Mouse (Mus musculus): ENCODE measurements around the gene Agbl2.
"Not testable (repeated sequence)": the region's sequence is repeated elsewhere in the genome, so short reads cannot be mapped to it uniquely, and the experiment has no call there.

The Agbl2 gene

DNA sequence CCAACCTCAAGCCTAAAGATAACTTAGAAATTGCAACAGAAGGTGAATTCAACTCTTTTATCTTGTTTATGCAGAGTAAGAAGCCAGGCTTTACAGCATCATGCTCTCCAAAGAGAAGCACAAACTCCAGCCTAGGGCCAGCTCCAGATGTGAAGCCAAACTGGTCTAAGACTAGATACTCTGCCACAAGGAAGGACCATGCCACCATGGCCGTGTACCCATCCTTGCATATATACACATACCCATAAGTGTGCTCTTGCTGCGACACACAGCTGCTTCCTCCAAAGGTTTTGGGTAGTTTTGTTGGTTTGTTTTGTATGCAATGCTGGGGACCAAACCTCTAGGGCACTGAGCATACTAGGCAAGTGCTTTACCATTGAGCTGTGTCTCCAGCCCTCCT, 32.7 kb downstream of the Agbl2 start:
- in situ Hi-C loops (cut with MboI), result no loop called here

DNA sequence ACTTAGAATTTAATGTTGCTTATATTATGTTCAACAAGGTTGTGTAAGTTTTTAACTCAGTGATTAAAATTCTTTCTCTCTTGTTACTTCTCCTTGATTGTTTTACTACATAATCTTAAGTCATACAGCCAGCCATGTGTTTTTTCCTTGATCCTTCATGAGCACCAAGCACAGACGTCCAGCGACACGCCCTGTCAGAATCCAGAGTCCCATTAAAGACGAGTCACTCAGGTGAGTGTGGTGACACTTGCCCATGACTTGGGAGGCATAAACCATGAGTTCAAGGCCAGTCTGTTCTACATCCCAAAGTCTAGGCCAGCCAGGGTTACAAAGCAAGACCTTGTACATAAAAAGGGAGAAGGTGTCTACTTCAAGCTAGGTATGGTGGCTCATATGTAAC, 33.6 kb downstream of the Agbl2 start:
- in situ Hi-C loops (cut with MboI), result no loop called here

DNA sequence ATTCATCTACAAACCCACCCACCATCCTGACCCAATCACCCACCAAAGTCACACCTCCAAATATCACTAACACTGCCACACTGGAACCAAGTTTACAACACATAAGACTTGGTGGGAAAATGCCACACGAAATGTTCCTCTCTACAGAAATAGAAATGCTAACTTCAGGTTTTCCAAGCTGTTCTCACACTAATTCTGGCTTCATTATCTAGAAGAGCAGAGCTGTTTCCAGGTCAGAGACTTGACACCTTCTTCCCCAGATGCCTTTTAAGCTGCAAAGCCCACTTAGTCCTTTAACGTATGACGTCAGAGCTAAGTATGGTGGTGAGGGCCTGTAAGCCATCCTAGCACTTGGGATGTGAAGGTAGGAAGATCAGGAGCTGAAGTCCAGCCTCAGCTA, 36.2 kb downstream of the Agbl2 start:
- in situ Hi-C loops (cut with MboI), result no loop called here

DNA sequence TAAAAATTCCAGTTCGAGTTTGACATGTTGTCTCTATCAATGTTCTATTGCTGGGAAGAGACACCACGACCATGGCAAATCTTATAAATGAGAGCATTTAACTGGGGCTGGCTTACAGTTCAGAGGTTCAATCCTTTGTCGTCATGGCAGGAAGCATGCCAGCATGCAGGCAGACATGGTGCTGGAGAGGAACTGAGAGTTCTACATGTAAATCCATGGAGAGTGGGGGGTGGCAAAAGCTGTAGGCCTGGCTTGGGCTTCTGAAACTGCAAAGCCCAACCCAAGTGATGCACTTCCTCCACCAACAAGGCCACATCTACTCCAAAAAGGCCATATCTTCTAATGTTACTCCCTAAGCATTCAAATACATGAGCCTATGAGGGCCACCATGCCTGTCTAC, 38.4 kb downstream of the Agbl2 start:
- in situ Hi-C loops (cut with MboI), result no loop called here

DNA sequence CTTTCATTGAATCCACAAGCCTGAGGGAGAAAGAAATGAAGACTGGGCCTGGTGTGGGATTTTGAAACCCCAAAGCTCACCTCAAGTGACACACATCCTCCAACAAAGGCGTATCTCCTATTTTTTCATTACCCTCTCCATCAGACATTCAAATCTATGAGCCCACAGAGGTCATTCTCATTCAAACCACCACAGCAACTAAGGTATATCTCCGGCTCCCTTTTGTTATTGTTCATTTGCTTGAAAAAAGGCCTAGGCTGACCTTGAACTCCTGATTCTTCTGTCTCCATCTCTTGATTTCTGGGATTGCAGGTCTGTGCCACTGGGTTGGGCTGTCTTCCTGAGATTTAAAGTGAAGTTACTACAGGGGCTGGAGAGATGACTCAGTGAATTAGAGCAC, 40.5 kb downstream of the Agbl2 start:
- in situ Hi-C loops (cut with MboI), result no loop called here

DNA sequence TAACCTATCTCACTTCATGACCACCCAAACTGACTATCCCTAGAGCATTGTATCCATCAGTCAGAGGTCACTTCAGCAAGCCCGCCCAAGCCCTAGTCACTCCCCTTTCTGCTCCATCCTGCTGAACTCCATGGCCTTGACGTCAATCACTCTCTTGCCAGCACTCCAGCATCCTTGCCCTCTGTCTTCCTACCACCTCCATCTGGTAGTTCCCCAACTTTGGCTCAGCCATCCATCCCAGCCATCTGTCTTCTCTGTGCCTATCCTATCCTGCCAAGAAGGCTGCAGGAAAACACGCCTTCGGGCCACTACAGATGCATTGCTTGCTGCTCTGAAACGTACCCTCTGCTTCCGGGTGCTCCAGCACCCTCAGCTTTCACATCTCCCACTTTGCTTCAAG, 41.3 kb downstream of the Agbl2 start:
- in situ Hi-C loops (cut with MboI), result no loop called here

DNA sequence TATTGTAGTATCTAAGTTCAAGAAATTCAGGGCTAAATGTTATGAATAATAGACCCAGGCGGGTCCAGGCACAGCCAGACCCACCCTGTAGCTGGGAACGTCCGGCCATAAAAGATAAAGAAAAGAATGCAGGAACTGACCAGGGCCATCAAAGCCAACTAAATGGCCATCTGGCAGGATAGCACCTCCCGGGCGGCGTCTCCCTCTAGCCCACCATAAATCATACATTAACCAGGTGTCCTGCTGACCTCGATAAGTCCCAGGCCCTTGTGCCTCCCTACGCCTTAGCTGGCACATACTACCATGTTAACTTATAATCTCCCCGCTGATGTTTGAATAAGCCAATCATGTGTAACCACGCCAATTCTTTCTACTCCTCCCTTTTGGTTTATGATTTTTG, 42.0 kb downstream of the Agbl2 start:
- in situ Hi-C loops (cut with MboI), result not testable (repeated sequence)

DNA sequence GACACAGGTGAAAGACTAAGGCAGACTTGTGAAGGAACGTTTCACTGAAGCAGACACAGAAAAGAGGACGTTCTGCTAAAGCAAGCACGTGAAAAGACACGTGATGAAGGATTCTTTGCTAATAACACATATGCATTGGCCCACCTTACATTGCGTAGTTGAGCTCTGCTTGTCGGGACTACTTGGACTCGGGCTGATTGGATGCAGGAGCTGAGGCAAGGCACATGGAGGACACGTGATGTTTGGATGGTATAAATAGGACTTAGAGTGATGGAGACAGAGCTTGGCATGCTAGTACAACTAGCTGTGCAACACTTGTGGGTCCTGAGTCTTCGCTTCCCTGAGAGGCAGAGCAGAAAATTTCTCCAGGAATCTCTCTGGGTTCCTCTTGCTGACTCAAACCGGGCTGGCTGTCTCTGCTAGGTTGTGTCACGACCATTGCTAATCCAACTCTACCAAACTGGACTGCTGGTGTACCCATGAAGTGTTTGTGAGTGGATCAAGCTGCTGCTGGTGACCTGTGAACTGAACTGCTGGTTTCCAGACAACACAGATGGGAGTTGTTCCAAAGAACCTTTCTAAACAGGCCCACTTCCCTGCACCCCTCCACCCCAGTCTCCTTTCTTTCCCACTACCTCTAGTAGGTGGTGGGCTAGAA, 43.1 kb downstream of the Agbl2 start:
- in situ Hi-C loops (cut with MboI), result no loop called here

DNA sequence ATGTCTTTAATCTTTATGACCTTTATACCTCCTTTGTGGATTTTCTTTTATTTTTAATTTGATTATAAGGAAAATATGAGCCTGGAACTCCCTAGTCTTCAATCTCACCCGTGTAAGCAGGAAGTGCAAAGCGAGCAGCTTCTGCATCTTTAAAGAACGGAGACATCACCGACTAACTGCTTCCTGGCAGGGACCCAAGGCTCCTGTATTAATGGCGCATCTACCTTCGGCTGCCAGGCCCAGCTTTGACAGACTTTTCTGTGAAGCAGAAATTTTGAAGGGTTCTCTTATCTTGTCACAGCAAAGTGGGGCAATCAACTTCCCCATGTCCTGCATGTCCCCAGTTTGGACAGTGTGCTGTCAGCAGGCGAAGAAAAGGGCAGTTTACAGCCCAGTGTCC, 46.2 kb downstream of the Agbl2 start:
- in situ Hi-C loops (cut with MboI), result no loop called here

DNA sequence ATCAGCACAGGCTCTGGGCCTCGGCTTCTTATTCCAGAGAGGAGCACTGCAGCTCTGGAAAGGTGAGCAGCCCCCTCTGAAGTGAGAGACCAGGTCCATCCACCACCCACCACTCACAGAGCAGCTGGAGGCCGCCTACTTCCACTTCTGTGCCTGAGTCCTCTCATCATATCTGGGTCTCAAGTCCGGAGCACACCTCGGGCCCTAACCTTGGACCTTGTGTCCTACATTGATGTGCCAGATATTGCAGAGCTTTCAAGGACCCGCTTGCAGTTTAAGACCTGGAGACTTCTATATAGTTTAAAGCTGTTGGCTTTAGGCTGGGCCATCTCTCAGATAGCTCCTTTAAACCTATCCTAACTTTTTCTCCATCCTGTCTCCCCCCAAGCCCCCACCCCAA, 51.0 kb downstream of the Agbl2 start:
- in situ Hi-C loops (cut with MboI), result no loop called here

DNA sequence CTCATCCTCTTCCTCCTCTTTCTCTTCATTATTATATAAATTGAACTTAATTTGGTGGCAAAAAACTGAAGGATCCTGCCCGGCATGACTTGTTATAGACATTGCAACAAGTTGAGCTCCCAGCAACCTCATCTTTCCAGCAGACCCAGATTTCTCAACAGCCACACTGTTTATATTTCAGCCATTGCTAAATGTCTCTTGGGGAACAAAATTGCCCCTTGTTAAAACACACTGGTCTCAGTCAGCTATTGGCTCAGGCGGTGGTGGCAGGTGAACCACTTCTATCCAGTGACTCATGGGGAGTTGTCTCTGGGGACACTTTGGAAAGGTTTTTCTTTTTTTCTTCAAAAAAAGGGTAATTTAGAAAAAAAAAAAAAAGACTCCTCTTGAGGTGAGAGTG, 56.1 kb downstream of the Agbl2 start:
- in situ Hi-C loops (cut with MboI), result no loop called here

DNA sequence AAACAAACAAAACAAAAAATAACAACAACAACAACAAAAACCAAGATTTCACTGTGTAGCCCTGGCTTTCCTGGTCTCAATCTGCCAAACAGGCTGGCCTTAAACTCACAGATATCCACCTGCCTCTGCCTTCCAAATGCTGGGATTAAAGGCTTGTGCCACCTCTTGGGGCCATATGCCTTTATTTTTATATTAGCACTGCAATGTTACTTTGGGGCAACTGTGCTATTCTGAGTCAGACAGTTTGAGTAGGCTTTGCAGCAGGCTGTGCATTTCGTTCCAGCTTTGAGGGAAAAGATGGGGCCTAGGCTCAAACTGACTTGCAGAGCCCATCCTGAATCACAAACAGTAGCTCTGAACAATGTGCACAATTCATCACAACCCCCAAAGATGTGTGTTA, 61.1 kb downstream of the Agbl2 start:
- in situ Hi-C loops (cut with MboI), result no loop called here

DNA sequence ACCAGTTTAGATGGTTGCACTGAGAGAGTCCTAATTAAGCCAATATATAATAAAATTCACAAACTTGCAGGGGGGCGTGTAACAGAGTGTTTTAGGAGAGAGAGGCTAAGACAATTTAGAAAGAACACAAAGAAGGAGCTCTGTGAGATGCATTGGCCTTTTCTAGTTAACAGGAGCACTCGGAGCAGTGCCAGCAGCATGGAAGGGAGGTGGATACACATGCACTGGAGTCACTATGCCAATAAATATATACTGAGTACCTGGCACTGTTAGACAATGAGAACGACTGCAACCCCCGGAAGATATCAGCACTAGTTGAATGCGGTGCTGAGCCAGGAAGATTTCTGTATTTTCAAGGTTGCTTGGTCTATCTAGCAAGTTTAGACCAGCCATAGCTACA, 61.7 kb downstream of the Agbl2 start:
- in situ Hi-C loops (cut with MboI), result no loop called here

DNA sequence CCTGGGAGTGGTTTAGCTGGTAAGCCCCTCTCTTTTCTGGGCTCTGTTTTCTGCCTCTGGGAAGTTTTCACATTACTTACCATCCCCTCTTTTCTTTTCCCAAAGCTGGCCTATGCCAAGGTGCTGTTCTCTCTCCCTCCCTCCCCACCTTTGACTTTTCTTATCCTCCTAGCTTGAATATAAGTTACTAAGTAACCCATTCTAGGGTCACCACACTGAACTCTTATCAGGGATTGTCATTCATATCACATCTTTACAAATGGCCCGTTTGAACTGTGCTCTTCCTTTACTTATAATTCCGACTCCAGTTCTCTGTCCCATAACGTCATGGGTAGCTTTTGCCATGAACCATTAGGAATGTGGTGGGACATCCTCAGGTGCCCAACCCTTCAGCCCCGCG, 62.7 kb downstream of the Agbl2 start:
- in situ Hi-C loops (cut with MboI), result no loop called here

DNA sequence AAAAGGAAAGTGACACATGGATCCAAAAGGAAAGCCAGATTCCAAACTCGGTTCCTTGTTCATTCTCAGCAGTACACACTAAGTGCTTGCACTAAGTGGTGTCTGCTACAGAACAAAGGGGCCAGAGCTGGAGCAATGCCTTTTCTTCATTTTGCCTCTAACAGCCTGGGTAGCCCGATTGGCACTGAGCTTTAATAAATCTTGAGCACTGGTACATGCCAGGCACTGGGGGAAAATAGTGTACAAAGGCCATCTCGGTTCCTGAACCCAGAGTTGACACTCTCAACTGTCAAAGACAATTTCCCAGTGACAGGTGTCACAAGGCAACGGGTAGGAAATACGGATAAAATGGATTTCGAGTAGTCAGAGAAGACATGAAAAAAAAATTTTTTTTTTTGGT, 63.6 kb downstream of the Agbl2 start:
- in situ Hi-C loops (cut with MboI), result no loop called here

DNA sequence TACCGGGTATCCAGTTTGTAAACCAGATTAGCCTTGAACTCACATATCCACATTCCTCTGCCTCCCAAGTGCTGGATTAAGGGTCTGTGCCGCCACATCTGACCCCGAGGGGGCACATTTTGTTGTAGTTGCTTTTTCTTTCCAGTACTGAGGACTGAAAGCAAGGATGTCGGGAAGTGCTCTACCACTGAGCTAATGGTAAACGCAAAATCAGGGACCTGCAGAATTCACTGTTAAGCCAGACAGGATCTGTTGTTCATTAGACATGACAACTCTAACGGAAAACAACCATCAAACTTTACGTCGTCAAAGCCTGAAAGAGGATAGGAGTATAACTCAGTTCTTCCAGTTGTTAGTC, 64.0 kb downstream of the Agbl2 start:
- in situ Hi-C loops (cut with MboI), result no loop called here

DNA sequence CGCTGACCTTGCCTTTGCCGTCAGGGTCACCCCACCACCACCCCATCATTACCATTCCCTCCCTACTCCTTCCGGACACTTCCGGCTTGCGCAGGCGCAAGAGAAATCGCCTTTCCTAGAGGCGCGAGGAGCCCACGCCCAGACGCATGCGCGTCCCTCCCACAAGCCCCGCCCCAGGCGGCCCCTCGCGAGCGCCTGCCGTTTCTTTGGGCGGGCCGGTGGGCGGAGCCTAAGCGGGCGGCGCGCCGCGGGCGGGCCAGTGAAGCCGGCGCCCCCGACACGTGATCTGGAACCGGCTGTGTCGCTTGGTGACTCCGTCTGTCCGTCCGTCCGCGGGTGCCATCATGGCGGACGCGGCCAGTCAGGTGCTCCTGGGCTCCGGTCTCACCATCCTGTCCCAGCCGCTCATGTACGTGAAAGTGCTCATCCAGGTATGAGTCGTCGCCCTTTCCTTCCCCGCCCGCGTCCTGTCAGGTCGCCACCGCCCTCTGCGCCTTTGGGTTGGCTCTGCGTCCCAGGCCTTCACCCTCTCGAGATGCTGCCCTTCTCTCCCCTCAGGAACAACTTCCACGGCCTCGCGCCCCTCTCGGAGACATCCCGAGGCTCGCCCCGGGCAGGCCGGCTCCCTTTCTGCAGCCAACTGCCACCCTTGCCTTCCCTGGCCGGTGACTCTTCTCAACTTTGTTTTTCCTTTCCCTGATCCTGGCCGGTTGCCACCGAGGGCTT, 64.6 kb downstream of the Agbl2 start, which contains the start of gene Mtch2:
Gene Mtch2 (plus strand): TSS at position 201 of the 726 bp plus-strand sequence.
- in situ Hi-C loops (cut with MboI), result no loop called here

DNA sequence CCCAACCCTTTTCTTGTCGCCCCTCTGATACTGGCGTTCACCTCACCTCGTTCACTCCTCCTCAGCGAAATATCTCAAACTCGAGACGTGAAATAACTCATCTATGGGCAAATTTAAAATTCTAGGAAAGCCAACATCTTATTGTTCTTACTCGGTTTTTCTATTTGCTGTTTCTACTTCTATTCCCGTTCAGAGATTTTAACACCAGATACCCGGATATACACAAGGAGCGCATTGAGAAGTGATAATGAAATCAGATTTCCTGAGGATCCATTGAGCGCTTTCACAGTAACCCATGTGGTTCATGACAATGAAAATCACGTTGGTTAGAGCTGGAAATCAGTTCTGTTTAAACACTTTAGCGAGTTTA, 65.1 kb downstream of the Agbl2 start:
- in situ Hi-C loops (cut with MboI), result no loop called here

DNA sequence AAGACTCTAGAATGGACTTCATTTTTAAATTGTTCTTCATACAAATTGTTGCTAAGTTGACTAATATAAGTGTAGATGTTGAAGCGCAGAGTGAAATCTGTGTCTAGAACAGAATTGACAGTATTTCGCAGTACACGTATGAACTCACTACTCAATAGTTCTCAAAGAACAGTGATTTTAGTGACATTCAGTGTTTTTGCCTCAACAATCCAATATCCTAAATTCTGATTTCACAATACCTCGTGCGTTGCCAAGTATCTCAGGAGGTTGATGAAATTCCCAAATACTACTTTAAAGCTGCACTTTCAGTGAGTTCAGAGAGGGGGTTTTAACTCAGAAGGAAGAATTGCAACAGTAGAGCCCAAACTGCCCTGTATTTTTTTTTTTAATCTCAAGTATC, 65.8 kb downstream of the Agbl2 start:
- in situ Hi-C loops (cut with MboI), result no loop called here

DNA sequence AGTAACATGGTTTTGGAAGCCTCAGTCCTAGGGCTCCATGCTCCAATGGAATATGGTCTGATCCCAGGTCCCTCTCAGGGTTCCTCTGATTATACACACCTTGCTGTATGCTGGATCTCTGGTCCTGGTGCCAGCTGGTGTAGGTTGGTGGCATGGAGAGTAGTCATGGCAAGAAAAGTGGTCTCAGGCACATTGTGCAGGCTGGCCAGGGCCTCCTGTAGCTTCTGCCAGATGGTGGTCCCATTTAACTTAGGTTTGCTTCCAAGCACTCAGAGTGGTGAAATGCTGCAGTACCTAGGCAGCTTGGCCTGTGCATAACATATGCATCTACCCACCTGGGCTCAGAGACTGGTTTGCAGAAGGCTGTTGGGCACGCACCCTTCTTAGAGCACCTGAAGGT, 67.9 kb downstream of the Agbl2 start:
- in situ Hi-C loops (cut with MboI), result no loop called here

DNA sequence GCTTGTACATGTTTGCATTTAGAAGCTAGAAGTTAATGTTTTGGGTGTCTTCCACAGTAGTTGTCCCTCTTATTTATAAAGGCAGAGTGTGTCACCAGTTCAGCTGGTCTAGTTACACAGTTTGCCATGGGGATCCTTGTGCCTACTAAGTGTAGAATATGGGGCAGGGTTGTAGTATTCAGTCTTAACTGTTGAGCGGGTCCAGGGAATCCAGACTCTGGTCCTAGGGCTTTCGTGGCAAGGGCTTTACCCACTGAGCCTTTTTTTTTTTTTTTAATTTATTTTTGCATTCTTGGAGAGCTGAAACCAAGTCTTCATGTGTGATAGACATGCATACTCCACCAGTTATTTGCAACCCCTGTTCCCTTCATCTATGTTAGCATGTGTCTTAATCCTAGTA, 79.0 kb downstream of the Agbl2 start:
- in situ Hi-C loops (cut with MboI), result no loop called here

DNA sequence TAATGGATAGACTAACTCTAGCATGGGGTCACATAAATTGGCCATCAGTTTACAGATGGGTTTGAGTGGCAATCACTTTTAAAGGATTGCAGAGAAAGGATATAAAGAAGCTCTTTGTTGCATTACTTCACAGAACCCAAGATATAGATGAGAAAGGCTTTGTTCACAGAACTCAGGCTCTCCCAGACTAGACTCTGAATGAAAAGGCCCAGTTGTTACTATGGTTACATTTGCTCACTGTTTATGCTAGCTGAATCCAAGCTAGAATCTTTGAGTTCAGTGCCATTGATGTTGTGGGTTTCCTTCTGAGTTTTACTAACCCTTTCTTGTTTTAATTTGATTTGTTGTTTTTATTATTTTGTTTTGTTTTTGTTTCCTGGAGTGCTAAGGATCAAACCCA, 81.7 kb downstream of the Agbl2 start:
- in situ Hi-C loops (cut with MboI), result no loop called here

DNA sequence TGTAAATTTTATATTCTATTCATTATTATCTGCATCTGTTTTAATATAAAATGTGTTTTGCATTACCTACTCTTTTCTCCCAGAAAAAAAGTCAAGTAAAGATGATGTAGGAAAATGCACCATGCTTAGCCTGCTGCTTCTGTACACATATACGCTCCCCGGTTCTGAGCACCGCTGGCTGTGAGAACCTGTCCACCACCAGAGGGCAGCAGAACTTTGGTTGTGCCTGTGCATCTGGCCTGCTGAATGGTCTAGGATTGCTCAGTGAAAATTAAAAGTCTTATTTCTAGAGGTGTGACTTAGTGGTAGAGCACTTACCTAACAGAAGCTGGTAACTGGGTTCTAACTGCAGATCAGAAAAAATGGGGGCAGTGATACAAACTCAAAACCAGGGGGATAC, 84.0 kb downstream of the Agbl2 start:
- in situ Hi-C loops (cut with MboI), result no loop called here

DNA sequence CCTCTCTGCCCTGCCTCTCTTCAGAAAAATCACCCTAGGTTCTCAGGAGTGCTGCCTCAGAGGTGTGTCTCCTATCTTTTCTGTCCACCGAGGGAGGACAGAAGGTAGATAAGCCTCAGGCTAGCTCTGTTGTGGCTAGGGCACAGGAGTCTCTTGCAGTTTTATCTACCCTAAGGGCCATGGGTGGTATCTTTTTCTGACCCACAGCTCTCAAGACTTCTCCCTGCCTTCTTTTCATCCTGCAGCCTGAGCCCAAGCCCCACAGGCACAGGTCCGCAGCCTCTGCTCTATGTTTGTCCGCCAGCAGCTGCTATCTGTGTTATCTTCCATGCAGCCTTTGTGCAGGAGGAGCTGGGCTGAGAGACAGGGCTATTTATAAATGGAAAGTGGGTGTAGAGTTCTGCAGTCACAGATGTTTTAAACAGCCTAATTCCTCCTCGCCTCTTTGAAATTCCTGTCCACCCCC, 87.6 kb downstream of the Agbl2 start:
- in situ Hi-C loops (cut with MboI), result no loop called here

Data from mature B cell (primary cell).